Mouse (Mus musculus) thymus, postnatal 14 days (tissue): ENCODE measurements at regions not wholly inside any gene's neighbourhood (a gene's known extent, or its start where the extent isn't known, plus 50 kb on each side); places are given as distances from the start of the nearest gene placed in this dataset.

Experiments used
- DNase-seq: peaks from one replicate; pipeline ENCODE4 v3.0.0; 2021

DNA sequence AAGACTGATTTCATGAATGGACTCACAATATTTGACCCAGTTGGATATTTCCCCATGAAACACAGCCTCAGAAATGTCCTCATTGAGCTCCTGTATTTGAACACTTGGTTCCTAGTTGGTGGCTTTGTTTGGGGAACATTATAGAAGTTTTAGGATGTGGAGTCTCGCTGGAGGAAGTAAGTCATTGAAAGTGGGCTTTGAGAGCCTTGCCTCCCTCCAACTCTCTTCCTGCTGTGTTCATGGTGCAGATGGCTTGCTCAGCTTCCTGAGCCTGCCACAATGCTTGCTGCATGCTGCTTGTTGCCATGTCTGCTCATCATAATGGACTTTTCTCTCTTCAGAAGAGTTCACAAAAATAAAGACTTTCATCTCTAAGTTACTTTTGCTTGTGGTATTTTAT lies 239.5 kb upstream of the Trib2 start:
- peak; percentile 65 for DNase-seq

DNA sequence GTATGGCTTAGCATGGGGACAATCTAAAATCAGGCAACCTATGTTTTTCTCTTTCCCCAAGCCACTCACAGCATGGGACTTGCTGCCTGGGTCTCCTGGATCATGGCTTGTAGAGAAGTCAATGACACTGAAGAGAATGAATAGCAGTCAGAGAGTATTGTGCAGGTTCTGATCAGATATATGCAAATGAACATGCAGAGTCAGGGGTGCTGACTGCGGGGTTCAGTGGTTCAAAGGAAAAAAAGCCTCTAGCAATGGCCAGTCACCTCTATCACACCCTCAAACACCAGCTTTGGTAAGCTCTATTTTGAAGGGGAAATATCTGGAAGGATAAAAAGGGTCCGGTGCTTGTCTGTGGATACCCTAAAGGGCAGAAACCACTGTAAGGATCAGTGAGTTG lies 237.9 kb upstream of the Trib2 start:
- no peak for DNase-seq

DNA sequence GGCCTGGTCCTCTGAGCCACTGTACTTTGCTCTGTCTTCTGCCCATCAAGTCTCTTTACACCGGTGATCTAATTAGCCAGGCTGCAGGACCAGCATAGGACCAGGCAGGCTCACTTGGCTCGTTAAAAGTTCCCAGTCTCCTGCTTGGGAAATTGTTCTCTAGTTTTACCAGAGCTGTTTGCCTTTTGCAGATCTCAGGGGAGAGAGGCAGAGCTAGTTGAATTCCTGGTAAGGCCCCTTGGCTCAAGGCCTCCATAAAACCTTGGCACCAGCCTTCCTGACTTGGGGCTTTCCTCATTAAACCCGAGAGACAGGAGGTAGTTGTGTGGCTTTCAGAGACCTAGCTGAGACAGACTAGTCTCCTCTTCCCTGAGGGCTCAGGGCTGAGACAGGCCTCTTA lies 237.0 kb upstream of the Trib2 start:
- no peak for DNase-seq

DNA sequence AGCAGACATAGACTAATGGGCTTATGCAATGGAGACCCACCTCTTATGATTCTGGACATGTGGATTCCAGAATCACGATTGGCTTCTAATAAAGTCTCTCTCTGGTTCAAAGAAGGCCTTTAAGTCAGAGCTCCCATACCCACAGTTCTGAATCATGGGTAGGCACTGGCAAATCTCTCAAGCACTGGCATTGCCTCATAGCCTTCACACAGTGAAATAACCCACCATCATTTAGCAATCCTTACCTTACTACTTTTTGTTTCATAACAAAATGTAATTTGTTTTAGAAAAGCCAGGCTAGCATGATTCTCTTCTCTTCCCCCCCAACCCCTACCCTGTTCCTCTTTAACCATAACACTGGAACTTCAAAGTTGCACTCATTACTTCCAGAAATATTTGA lies 236.3 kb upstream of the Trib2 start:
- no peak for DNase-seq

GRCm38 (mm10) chr12:16052353-16052752 lies 235.6 kb upstream of the Trib2 start:
- no peak for DNase-seq

DNA sequence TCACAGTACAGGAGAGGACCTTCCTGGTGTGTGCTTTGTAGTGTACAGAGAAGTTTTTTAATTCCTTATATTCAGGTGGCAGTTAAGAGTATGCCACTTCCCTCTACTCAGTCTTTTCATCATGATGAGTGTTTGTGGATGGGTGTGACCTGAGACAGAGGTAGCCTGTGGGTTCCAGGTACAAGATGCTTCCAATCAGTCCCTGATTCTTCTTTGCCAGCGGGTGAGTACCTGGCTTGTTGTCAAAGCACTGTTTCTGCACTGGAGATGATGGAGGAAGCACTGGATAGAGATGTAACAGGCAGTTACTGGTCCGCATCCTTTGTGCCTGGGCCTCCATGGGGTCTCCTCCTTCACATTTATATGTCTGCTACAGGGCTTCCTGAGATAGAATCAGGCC lies 234.7 kb upstream of the Trib2 start:
- no peak for DNase-seq

DNA sequence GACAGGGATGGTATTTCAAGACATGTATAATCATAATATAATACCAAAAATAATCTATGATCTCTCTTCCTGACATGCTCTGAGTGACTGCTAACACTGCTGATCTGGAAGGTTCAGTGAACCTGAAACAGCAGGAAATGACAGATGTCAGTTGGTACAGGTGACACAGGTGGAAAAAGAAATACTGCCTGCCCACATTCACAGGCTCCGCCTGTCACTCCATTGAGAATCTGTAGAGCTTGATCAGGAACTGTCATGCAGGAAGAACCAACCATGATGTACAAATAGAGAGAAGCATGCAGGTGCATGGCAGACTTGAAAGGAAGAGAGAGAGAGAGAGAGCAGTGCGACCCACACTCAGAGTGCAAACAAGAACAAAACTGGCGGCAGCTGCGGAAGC lies 232.8 kb upstream of the Trib2 start:
- peak; percentile 80 for DNase-seq

- no peak for DNase-seq
Measured at GRCm38 (mm10) chr12:16046643-16047042, 229.9 kb upstream of the Trib2 start.

GRCm38 (mm10) chr12:16045791-16046494 lies 229.2 kb upstream of the Trib2 start:
- DNase-seq = no peak

DNA sequence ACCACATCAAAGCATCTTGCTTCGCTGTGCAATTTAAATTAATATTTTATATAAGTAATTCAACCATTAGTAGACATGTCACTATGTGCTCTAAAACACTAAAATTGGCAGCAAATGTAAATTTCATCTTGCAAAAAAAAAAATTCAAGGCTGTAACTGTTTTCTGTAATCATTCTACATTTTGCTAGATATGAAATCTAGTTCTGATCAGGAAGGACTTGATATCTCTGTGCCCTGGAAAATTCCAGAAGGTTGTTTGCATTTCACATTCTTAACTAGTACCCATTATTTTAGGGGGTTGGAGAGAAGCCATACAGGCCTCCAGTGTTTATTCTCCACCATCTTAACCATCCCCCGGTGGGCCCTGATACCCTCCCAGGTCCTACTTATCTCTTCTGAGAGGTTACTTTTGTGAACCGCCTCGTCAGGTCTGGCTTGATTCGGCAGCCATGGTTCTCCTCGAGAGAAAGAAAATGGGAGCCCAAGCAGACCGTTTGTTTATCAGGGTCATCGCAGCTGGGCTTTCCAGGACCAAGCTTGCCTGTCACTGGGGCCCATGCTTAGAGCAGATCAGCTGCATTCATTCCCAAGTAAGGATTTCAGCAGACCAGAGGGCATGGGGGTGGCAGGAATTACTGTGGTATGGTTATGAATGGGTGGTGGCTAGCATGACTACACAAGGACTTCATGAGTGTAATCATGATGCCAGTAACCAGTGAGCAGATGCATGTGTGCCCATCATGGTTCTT lies 226.9 kb upstream of the Trib2 start:
- DNase-seq = no peak

- no peak for DNase-seq
Measured at GRCm38 (mm10) chr12:16042362-16042761, 225.6 kb upstream of the Trib2 start.

- no peak for DNase-seq
Measured at GRCm38 (mm10) chr12:16041129-16041528, 224.4 kb upstream of the Trib2 start.

GRCm38 (mm10) chr12:16035551-16035950 lies 218.8 kb upstream of the Trib2 start:
- no peak for DNase-seq

DNA sequence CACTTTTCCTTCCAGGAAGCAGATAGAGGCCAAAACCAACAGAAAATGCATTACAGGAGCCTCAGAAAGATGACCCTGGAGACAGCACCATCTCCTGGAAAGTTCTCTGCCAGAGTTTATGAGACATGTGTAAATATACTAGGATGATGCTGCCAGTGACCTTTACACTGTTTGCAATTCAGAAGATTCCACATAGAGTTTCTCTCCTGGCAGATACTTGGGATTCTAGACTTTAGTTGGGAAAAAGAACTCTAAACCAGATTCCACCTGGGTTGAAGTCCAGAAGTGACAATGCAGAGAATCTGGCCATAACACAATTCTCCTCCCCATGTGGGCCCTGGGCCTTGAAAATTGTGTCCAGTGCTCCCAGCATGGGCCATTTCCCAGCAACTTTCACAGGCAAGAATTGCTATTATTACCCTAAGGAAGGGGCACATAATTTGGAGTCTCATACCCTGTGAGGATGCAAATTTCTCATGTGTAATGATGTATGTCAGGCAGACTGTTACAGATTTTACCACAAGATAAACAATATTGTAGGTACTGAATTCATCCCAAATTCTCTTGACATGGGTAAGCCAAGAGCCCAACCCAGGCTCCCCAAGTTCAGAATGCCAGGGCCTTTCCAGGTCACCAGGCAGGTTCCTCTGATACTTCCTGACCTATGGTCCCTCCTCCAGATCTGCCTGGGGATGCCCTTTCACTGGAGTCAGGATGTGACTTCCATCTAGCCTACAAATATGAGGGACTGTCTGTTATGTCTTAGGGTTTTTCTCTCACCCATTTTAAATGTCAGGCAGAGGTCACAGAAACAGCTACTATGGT lies 218.2 kb upstream of the Trib2 start:
- DNase-seq = no peak

DNA sequence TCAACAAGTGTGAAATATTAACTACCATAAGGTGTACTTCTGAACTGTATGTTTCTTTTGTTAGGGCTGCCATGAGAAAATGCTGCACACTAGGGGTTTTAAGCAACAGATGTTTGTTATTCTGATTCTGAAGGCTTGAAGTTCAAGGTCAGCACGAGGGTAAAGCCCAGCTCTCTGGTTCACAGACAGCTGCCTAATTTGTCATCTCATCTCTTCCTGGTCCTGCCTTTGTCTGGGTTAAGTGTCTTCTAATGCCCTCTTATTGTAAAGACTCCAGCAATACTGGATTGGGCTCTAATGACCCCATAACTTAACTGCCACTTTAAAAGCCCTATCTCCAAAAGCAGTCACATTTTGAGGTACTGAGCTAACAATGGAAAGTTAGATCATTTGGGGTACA lies 209.9 kb upstream of the Trib2 start:
- DNase-seq = no peak

DNA sequence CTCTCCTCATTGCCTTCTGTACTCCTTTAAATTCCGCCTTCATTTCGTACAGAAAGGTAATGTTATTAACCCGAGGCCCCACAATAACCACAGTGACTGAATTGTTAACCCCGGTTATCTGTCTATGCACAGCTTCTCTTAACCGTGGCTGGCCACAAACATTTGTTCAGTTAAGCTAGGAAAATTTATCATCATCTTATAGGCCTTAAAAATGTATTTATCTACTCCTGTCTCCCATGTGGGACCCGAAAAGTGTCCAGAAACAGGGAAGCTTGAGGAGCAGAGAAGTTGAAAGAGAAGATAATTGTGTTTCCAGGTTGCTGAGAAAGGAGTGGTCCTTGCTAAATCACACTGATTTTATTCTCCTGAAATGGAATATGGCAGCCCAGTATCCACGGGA lies 206.6 kb upstream of the Trib2 start:
- DNase-seq = no peak

DNA sequence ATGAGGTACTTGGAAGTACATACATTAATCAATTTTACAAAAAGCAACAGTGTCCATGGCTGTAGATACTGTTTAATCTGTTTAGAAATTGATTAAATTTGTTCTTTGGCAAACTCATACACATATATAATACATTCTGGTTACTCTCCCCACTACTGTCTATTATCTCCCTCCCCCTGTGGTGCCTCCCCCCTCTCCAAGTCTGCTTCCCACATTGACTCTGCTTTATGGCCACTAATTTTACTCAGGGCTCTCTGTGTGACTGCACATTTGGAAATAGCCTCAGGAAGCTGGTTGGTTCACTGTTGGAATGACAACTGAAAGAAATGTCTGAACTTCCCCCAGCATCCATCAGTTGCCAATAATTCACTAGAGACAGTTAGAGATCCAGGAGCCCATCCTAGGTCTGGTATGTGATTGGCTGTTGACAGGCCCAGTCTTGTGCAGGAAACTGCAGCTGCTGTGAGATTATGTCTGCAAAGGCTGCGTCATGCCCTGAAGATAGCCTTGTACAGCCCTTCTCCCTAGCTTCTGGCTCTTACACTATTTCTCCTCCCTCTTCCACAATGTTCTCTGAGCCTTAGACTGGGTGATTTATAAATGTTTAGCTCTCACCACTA lies 204.6 kb upstream of the Trib2 start:
- DNase-seq = no peak

GRCm38 (mm10) chr12:16018237-16018636 lies 201.5 kb upstream of the Trib2 start:
- DNase-seq = no peak

GRCm38 (mm10) chr12:16016621-16017020 lies 199.9 kb upstream of the Trib2 start:
- no peak for DNase-seq

GRCm38 (mm10) chr12:16015596-16015995 lies 198.9 kb upstream of the Trib2 start:
- no peak for DNase-seq

DNA sequence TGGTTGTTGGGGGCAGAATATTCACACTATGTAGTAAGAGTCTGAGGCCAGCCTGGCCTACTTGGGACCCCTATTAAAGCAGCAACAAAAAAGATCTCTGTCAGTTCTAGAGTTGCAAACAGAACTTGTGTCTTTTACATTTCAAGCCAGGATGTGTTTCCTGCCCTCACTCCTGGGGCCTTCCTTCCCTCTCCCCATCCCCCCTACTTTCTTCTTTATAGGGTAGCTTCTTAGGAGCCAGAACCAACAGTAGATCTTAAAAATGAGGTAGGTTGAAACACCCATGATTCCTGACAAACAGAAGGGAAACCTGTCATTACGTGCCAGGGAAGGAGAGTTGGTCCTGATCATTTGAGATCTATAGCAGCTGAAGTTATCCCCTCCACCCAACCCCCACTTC lies 198.0 kb upstream of the Trib2 start:
- DNase-seq = peak; percentile 56

GRCm38 (mm10) chr12:16013861-16014630 lies 197.3 kb upstream of the Trib2 start:
- DNase-seq = peak; percentile 62

GRCm38 (mm10) chr12:16013354-16013753 lies 196.6 kb upstream of the Trib2 start:
- DNase-seq = peak; percentile 48
